Mouse (Mus musculus) embryonic facial prominence, embryonic 14.5 days (tissue): ENCODE results near the gene Atp6v1f. TPM values are rescaled to one million over a fixed set of nuclear protein-coding genes. Genes with fewer than 3 reads are reported as not detected.

Experiments
- ATAC-seq: fragments of 200-750 bp; cut with Nextera tagmentation; 2 replicates; pipeline ENCODE4 v1.8.0; 2017; ENCODE audit warnings: low read depth, moderate number of reproducible peaks, moderate TSS enrichment
- DNase-seq: peaks from one replicate; pipeline ENCODE4 v3.0.0-alpha.2; 2015; ENCODE audit warnings: low spot score
- H3K27ac ChIP-seq: fragments of 300-500 bp; sonication (generic); replicated peaks from 2 replicates; pipeline ENCODE4 v1.5.1; 2014; ENCODE audit warnings: low read depth, mild to moderate bottlenecking, low read length, moderate library complexity
- H3K27me3 ChIP-seq: fragments of 300-500 bp; sonication (generic); replicated peaks from 2 replicates; pipeline ENCODE4 v1.6.1; 2014; ENCODE audit warnings: low read length; ENCODE audit not compliant: control insufficient read depth, insufficient read depth
- H3K36me3 ChIP-seq: fragments of 300-500 bp; sonication (generic); 2 replicates; pipeline ENCODE4 v1.6.1; 2014; ENCODE audit warnings: low read length, mixed read lengths; ENCODE audit not compliant: control insufficient read depth, insufficient read depth
- H3K4me1 ChIP-seq: fragments of 300-500 bp; sonication (generic); 2 replicates; pipeline ENCODE4 v1.6.1; 2014; ENCODE audit warnings: antibody characterized with exemption, low read length; ENCODE audit not compliant: control insufficient read depth, insufficient read depth
- H3K4me2 ChIP-seq: fragments of 300-500 bp; sonication (generic); 2 replicates; pipeline ENCODE4 v1.6.1; 2014; ENCODE audit warnings: low read depth, mild to moderate bottlenecking, low read length, moderate library complexity, mixed read lengths
- H3K4me3 ChIP-seq: fragments of 300-500 bp; sonication (generic); 2 replicates; pipeline ENCODE4 v1.5.1; 2014; ENCODE audit warnings: low read depth, mild to moderate bottlenecking, low read length
- H3K9ac ChIP-seq: fragments of 300-500 bp; sonication (generic); 2 replicates; pipeline ENCODE4 v1.6.1; 2014; ENCODE audit warnings: low read depth, mild to moderate bottlenecking, low read length, moderate library complexity, mixed read lengths
- H3K9me3 ChIP-seq: fragments of 300-500 bp; sonication (generic); 2 replicates; pipeline ENCODE4 v1.6.1; 2016; ENCODE audit warnings: low read length; ENCODE audit not compliant: control insufficient read depth
- WGBS: fragments of 180-500 bp; shearing (Covaris S2); extraction: QIAGEN DNeasy Blood & Tissue Kit; methylation state at CpG from one replicate; pipeline ENCODE4 v1.1.7; 2014; 5-methylcytosine and 5-hydroxymethylcytosine counted together
- polyA plus RNA-seq: library from polyadenylated mRNA; unstranded; fragments of >200 nt; fragmentation: Nextera tagmentation; extraction: Ambion mirVana; gene quantifications from 2 replicates; pipeline ENCODE4 v1.2.1, GENCODE M21; 2014

Gene Atp6v1f
- polyA plus RNA-seq: 213 and 215 TPM in 2 replicates

- peak within 1 kb of the TSS; percentile 68 for H3K9ac ChIP-seq
- H3K4me3 ChIP-seq: peak within 1 kb of the TSS; percentile 60
- WGBS: under 1% methylated on average over 39 of the region's 39 CpGs
- ATAC-seq: peak; percentile 96
- peak within 1 kb of the TSS; percentile 72 for H3K4me2 ChIP-seq
- H3K36me3 ChIP-seq: peaks cover 15% of the 10 kb centered on the region
- peak; percentile 98 for DNase-seq
- H3K27me3 ChIP-seq: no peaks in the 10 kb centered on the region
- no peaks in the 10 kb centered on the region for H3K9me3 ChIP-seq
- H3K27ac ChIP-seq: no peak within 1 kb of the TSS; the same call in 1 of the 2 replicates
- peaks cover 9% of the 10 kb centered on the region for H3K4me1 ChIP-seq
Measured at GRCm38 (mm10) chr6:29467583-29468354, at the start of gene Atp6v1f. Gene Atp6v1f, plus strand, starts transcription at chr6:29467718.

DNA sequence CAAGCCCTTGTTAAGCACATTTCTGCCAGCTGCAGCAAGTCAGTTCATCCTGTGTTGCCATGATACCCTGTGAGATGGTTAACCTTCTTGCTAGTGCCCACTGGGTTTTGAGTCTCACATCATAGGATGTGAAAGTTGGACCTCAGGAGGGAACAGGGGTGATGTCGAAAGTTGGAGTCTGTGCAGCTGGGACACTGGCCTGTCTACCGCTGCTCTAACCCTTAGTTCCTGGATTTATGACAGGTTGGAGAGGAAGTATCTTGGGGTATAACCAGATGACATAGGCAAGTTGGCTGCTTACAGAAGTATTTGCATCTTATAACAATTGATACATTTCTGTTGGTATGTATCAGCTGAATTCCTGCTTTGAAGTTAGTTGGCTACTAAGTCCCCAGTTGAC is 46.9 kb upstream of the Atp6v1f start:
- Histone ChIP-seq H3K4me2 (no peak overlapping the region), H3K4me1 (no peaks in the 10 kb centered on the region), H3K27me3 (no peaks in the 10 kb centered on the region), H3K4me3 (no peak overlapping the region), H3K36me3 (peaks cover 12% of the 10 kb centered on the region; the same call in 1 of the 2 replicates), H3K9ac (no peak overlapping the region), H3K27ac (no peak overlapping the region), H3K9me3 (no peaks in the 10 kb centered on the region)
- DNase-seq (no peak), ATAC-seq (no peak)
- WGBS: 92% methylated on average over 2 of the region's 2 CpGs

DNA sequence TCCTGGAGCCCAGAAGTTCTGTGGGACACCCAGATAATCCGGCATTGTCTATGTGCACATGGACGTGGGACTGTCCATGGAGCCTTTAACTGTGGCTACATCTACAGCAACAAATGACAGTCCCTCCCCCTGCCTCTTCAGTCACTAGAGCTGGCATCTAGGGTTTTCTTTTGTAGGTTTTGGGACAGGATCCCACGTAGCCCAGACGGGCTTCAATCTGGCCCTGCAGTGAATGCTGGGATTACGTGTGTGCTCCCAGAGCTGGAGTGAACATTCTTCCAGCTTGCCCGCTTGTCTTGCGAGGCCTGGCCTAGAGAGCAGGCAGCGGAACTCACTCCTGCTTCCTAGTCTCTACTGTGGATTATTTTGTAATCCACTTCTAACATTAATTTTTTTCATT is 42.4 kb upstream of the Atp6v1f start:
- Histone ChIP-seq H3K9ac (no peak overlapping the region), H3K36me3 (no peaks in the 10 kb centered on the region), H3K27me3 (no peaks in the 10 kb centered on the region), H3K4me2 (no peak overlapping the region), H3K4me3 (no peak overlapping the region), H3K27ac (no peak overlapping the region), H3K9me3 (no peaks in the 10 kb centered on the region), H3K4me1 (no peaks in the 10 kb centered on the region)
- DNase-seq: no peak
- ATAC-seq: no peak
- 87% methylated on average over 8 of the region's 8 CpGs for WGBS

DNA sequence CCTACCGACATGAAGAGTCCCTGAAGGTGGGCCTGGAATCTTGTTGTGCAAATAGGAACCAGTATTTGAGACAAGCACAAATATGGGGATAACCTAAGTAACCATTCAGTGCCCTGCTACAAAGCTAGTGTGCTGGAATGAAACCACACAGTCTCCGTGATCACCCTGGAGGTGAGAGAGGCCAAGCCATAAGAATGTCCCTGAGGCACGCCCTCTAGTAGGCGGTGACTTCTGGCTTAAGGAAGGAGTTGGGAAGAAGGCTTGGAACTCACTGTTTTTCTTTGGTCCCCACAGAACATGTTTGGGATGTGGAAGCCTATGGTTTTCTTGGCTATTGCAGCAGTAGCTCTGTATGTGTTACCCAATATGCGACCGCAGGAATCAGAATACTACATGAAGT is 41.2 kb upstream of the Atp6v1f start:
- WGBS: 69% methylated on average over 6 of the region's 6 CpGs
- H3K4me2 ChIP-seq: no peak overlapping the region
- H3K27ac ChIP-seq: no peak overlapping the region
- ATAC-seq (no peak), DNase-seq (no peak)
- H3K36me3 ChIP-seq: no peaks in the 10 kb centered on the region
- H3K9ac ChIP-seq: no peak overlapping the region
- H3K9me3 ChIP-seq: no peaks in the 10 kb centered on the region
- 0 out of 2 replicates have a peak, but pooled peaks cover under 1% of the 10 kb centered on the region for H3K4me1 ChIP-seq
- no peaks in the 10 kb centered on the region for H3K27me3 ChIP-seq
- no peak overlapping the region for H3K4me3 ChIP-seq

- Histone ChIP-seq H3K4me1 (peaks cover 15% of the 10 kb centered on the region; the same call in 1 of the 2 replicates), H3K9me3 (no peaks in the 10 kb centered on the region), H3K27me3 (peaks cover 4% of the 10 kb centered on the region; the same call in 1 of the 2 replicates), H3K4me2 (no peak overlapping the region), H3K4me3 (no peak overlapping the region), H3K9ac (no peak overlapping the region), H3K27ac (no peak overlapping the region), H3K36me3 (no peaks in the 10 kb centered on the region)
- no peak for DNase-seq
- WGBS: 57% methylated on average over 4 of the region's 4 CpGs
- no peak for ATAC-seq
Measured at GRCm38 (mm10) chr6:29428171-29428570, 39.3 kb upstream of the Atp6v1f start.

DNA sequence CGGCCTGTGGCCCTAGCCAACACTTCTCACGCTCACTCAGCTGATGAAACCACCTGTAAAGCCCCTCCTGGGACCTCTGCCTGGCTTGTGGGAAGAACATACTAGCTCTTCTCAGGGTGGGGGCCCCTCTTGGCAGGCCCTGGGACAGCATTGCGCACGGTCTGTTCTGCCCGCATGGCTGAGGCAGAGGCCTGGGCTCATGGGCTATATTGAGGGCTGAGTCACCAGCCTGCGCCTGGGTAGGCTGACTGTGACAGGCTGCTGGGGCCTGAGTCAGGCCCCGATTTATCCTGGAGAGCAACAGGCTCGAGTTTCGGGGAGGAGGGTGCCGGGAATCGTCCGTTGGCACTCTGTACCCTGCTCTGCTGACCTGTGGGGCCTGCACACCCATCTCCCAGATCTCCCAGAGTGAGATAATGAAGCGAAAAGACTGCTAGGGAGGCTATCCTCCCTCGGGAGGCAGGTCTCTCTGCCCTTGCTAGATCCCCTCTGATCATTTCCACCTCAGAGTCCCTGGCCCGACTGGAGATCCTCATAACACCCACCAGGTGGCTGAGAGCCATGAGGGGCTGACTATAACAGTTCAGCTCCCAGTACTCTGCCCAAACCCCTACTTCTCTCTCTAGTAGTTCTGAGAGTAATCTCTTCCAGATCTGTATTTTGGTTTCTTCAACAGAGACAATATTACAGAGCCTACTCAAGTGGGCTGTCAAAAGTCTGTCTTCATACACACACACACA is 36.7 kb upstream of the Atp6v1f start:
- Histone ChIP-seq H3K27ac (0 out of 2 replicates have a peak overlapping the region, but pooled peaks have one; percentile 8), H3K36me3 (no peaks in the 10 kb centered on the region), H3K9me3 (no peaks in the 10 kb centered on the region), H3K4me2 (no peak overlapping the region), H3K4me3 (no peak overlapping the region), H3K9ac (no peak overlapping the region), H3K4me1 (peaks cover 26% of the 10 kb centered on the region), H3K27me3 (peaks cover 14% of the 10 kb centered on the region)
- WGBS: 45% methylated on average over 15 of the region's 15 CpGs
- DNase-seq: peak; percentile 30
- no peak for ATAC-seq

DNA sequence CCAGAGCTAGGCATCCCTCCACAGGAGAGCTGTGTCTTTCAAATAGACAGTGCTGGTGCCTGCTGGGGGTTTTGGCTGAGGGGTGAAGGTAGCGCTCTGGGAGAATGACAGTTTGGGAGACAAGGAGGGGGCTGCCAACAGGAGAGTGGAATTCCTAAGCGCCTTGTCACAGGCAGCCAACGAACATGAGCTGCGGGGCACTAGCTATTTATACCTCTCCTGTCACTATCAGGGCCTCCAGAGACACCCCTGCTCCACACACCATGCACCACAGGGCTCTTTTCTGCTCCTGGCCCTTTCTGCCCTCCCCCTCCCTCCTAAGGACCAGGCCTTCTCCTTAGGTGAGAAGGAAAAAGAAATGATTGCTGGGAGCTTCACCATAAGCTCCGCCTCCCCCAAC is 36.0 kb upstream of the Atp6v1f start:
- 9% methylated on average over 5 of the region's 5 CpGs for WGBS

DNA sequence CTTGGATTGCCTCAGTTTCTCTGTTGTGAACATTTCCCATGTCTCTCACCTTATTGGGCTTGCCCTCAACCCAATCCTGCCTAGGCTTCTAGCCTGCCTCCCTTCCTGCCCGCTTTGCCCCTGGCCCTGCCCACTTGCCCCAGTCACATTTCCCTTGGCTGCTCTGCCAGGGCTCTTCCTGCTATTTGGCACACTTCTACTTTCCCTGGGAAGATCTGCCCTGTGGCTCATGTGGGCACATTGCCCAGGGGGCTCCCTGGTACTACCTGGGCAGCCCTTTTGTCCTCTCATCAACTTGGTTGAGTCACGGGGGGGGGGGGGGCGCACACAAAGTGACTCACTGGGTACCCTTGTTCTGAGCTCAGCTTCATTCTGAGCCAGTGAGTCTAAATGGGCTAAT is 35.4 kb upstream of the Atp6v1f start:
- DNase-seq: no peak
- peaks cover 34% of the 10 kb centered on the region for H3K4me1 ChIP-seq
- H3K9ac ChIP-seq: no peak overlapping the region
- WGBS: 45% methylated on average over 3 of the region's 3 CpGs
- no peak overlapping the region for H3K27ac ChIP-seq
- no peak overlapping the region for H3K4me3 ChIP-seq
- H3K4me2 ChIP-seq: no peak overlapping the region
- H3K27me3 ChIP-seq: peaks cover 14% of the 10 kb centered on the region
- H3K36me3 ChIP-seq: no peaks in the 10 kb centered on the region
- no peaks in the 10 kb centered on the region for H3K9me3 ChIP-seq
- no peak for ATAC-seq

More for the DNA sequence above, 36.0 kb upstream of the Atp6v1f start:
- H3K27ac ChIP-seq: 0 out of 2 replicates have a peak overlapping the region, but pooled peaks have one; percentile 8
- H3K4me3 ChIP-seq: no peak overlapping the region
- H3K27me3 ChIP-seq: peaks cover 14% of the 10 kb centered on the region
- no peak overlapping the region for H3K9ac ChIP-seq
- no peaks in the 10 kb centered on the region for H3K9me3 ChIP-seq
- no peak overlapping the region for H3K4me2 ChIP-seq
- ATAC-seq (no peak), DNase-seq (peak; percentile 38)
- H3K4me1 ChIP-seq: peaks cover 31% of the 10 kb centered on the region
- H3K36me3 ChIP-seq: no peaks in the 10 kb centered on the region
